Mouse (Mus musculus) embryonic facial prominence, embryonic 14.5 days (tissue): ENCODE data around the gene Snrk. TPM values are rescaled to one million over a fixed set of nuclear protein-coding genes. Genes with fewer than 3 reads are reported as not detected.

Experiments
- ATAC-seq: fragments of 200-750 bp; cut with Nextera tagmentation; 2 replicates; pipeline ENCODE4 v1.8.0; 2017; ENCODE audit warnings: low read depth, moderate number of reproducible peaks, moderate TSS enrichment
- DNase-seq: peaks from one replicate; pipeline ENCODE4 v3.0.0-alpha.2; 2015; ENCODE audit warnings: low spot score
- H3K27ac ChIP-seq: fragments of 300-500 bp; sonication (generic); replicated peaks from 2 replicates; pipeline ENCODE4 v1.5.1; 2014; ENCODE audit warnings: low read depth, mild to moderate bottlenecking, low read length, moderate library complexity
- H3K27me3 ChIP-seq: fragments of 300-500 bp; sonication (generic); replicated peaks from 2 replicates; pipeline ENCODE4 v1.6.1; 2014; ENCODE audit warnings: low read length; ENCODE audit not compliant: control insufficient read depth, insufficient read depth
- H3K36me3 ChIP-seq: fragments of 300-500 bp; sonication (generic); 2 replicates; pipeline ENCODE4 v1.6.1; 2014; ENCODE audit warnings: low read length, mixed read lengths; ENCODE audit not compliant: control insufficient read depth, insufficient read depth
- H3K4me1 ChIP-seq: fragments of 300-500 bp; sonication (generic); 2 replicates; pipeline ENCODE4 v1.6.1; 2014; ENCODE audit warnings: antibody characterized with exemption, low read length; ENCODE audit not compliant: control insufficient read depth, insufficient read depth
- H3K4me2 ChIP-seq: fragments of 300-500 bp; sonication (generic); 2 replicates; pipeline ENCODE4 v1.6.1; 2014; ENCODE audit warnings: low read depth, mild to moderate bottlenecking, low read length, moderate library complexity, mixed read lengths
- H3K4me3 ChIP-seq: fragments of 300-500 bp; sonication (generic); 2 replicates; pipeline ENCODE4 v1.5.1; 2014; ENCODE audit warnings: low read depth, mild to moderate bottlenecking, low read length
- H3K9ac ChIP-seq: fragments of 300-500 bp; sonication (generic); 2 replicates; pipeline ENCODE4 v1.6.1; 2014; ENCODE audit warnings: low read depth, mild to moderate bottlenecking, low read length, moderate library complexity, mixed read lengths
- H3K9me3 ChIP-seq: fragments of 300-500 bp; sonication (generic); 2 replicates; pipeline ENCODE4 v1.6.1; 2016; ENCODE audit warnings: low read length; ENCODE audit not compliant: control insufficient read depth
- WGBS: fragments of 180-500 bp; shearing (Covaris S2); extraction: QIAGEN DNeasy Blood & Tissue Kit; methylation state at CpG from one replicate; pipeline ENCODE4 v1.1.7; 2014; 5-methylcytosine and 5-hydroxymethylcytosine counted together
- polyA plus RNA-seq: library from polyadenylated mRNA; unstranded; fragments of >200 nt; fragmentation: Nextera tagmentation; extraction: Ambion mirVana; gene quantifications from 2 replicates; pipeline ENCODE4 v1.2.1, GENCODE M21; 2014

Snrk gene
- polyA plus RNA-seq, 1 experiment from 2014 or later = 42.4 TPM

DNA sequence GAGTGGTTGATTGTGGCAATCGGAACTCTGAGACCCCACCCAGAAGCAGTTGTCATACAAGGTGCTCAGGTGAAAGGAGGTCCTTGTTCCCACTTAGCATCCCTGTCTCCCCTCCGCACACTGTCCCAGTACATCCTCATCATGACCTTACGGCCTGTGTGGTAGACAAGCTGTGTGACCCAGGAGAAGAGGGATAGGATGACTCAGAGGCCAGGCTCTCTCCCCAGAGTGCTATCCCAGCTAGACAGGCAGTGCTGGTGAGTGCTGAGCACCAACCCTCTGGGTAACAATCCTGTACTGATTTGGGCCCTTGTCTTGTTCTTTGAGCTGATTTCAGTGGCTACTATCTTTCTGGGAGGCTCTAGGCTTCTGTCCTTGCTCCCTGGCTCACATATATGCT lies 81.6 kb downstream of the Snrk start:
- Histone ChIP-seq H3K4me2 (no peak overlapping the region), H3K9me3 (no peaks in the 10 kb centered on the region), H3K27me3 (no peaks in the 10 kb centered on the region), H3K27ac (no peak overlapping the region), H3K36me3 (0 out of 2 replicates have a peak, but pooled peaks cover 3% of the 10 kb centered on the region), H3K4me3 (no peak overlapping the region), H3K4me1 (0 out of 2 replicates have a peak, but pooled peaks cover 3% of the 10 kb centered on the region), H3K9ac (no peak overlapping the region)
- ATAC-seq = no peak
- DNase-seq = no peak
- 91% methylated on average over 3 of the region's 3 CpGs for WGBS

GRCm38 (mm10) chr9:122199253-122199652 lies 82.2 kb downstream of the Snrk start:
- 41% methylated on average over 6 of the region's 6 CpGs for WGBS
- no peak overlapping the region for H3K4me2 ChIP-seq
- H3K9ac ChIP-seq = no peak overlapping the region
- H3K27me3 ChIP-seq = no peaks in the 10 kb centered on the region
- no peaks in the 10 kb centered on the region for H3K9me3 ChIP-seq
- no peak overlapping the region for H3K27ac ChIP-seq
- no peak for DNase-seq
- 0 out of 2 replicates have a peak, but pooled peaks cover 3% of the 10 kb centered on the region for H3K4me1 ChIP-seq
- H3K4me3 ChIP-seq = no peak overlapping the region
- ATAC-seq = no peak
- 0 out of 2 replicates have a peak, but pooled peaks cover 3% of the 10 kb centered on the region for H3K36me3 ChIP-seq

DNA sequence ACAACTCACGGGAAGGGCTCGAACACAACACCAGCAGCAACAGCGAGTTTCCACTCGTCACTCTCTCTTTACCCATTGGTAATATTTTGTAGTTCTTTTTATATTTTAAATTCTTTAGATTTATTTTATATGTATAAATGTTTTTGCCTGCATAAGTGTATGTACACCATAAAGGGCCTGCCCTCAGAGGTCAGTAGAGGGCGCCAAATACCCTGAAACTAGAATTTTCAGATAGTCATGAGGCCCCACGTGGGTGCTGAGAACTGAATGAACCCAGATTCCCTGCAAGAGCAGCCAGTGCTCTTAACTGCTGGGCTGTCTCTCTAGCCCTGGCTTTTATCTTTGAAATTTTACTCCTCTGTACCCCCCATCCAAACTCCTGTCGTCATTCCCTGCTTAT lies 87.4 kb downstream of the Snrk start:
- H3K4me3 ChIP-seq = no peak overlapping the region
- no peak for DNase-seq
- H3K9ac ChIP-seq = no peak overlapping the region
- H3K4me2 ChIP-seq = no peak overlapping the region
- no peaks in the 10 kb centered on the region for H3K4me1 ChIP-seq
- no peaks in the 10 kb centered on the region for H3K9me3 ChIP-seq
- H3K27ac ChIP-seq = no peak overlapping the region
- 65% methylated on average over 7 of the region's 7 CpGs for WGBS
- ATAC-seq = no peak
- H3K27me3 ChIP-seq = no peaks in the 10 kb centered on the region
- H3K36me3 ChIP-seq = no peaks in the 10 kb centered on the region

GRCm38 (mm10) chr9:122205543-122206200 lies 88.6 kb downstream of the Snrk start:
- Histone ChIP-seq H3K27ac (no peak overlapping the region), H3K9ac (no peak overlapping the region), H3K36me3 (no peaks in the 10 kb centered on the region), H3K4me2 (no peak overlapping the region), H3K9me3 (no peaks in the 10 kb centered on the region), H3K27me3 (no peaks in the 10 kb centered on the region), H3K4me1 (no peaks in the 10 kb centered on the region), H3K4me3 (no peak overlapping the region)
- WGBS = 54% methylated on average over 11 of the region's 11 CpGs
- no peak for ATAC-seq
- DNase-seq = no peak

- no peak overlapping the region for H3K27ac ChIP-seq
- 69% methylated on average over 4 of the region's 4 CpGs for WGBS
- H3K9me3 ChIP-seq = no peaks in the 10 kb centered on the region
- no peaks in the 10 kb centered on the region for H3K36me3 ChIP-seq
- ATAC-seq = no peak
- DNase-seq = no peak
- no peaks in the 10 kb centered on the region for H3K27me3 ChIP-seq
- no peak overlapping the region for H3K4me2 ChIP-seq
- no peak overlapping the region for H3K9ac ChIP-seq
- H3K4me1 ChIP-seq = no peaks in the 10 kb centered on the region
- H3K4me3 ChIP-seq = no peak overlapping the region
These were observed 91.2 kb downstream of the Snrk start for GRCm38 (mm10) chr9:122208311-122208710.

DNA sequence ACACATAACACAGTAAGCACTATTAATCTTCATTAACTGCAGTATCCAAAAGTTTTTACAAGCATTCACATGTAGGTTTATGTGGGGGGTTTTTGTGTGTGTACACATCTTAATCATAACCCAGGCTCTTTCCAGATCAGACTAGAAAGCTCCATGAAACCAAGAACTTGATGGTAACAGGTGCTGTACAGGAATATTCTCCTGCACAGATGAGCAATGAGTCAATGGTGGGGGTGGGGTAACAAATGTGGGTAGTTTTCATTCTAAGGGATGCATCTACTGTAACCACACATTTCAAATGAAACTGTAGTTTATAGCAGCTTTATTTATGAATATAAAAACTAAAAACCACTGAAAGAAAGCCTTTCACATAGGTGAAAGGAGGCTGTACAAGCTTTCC lies 98.1 kb downstream of the Snrk start:
- Histone ChIP-seq H3K4me2 (no peak overlapping the region), H3K4me1 (no peaks in the 10 kb centered on the region), H3K27me3 (no peaks in the 10 kb centered on the region), H3K9me3 (no peaks in the 10 kb centered on the region), H3K36me3 (no peaks in the 10 kb centered on the region), H3K27ac (no peak overlapping the region), H3K9ac (no peak overlapping the region), H3K4me3 (no peak overlapping the region)
- ATAC-seq (no peak), DNase-seq (no peak)

- no peaks in the 10 kb centered on the region for H3K9me3 ChIP-seq
- ATAC-seq = no peak
- no peak overlapping the region for H3K4me3 ChIP-seq
- no peaks in the 10 kb centered on the region for H3K27me3 ChIP-seq
- no peaks in the 10 kb centered on the region for H3K4me1 ChIP-seq
- no peak overlapping the region for H3K27ac ChIP-seq
- H3K4me2 ChIP-seq = no peak overlapping the region
- no peaks in the 10 kb centered on the region for H3K36me3 ChIP-seq
- no peak overlapping the region for H3K9ac ChIP-seq
- WGBS = 65% methylated on average over 7 of the region's 7 CpGs
- DNase-seq = no peak
These were observed 100.0 kb downstream of the Snrk start for GRCm38 (mm10) chr9:122216945-122217529.
